Mouse (Mus musculus): ENCODE measurements around the gene Nlgn2.
A peak's percentile ranks its signal among the peaks of the same experiment; 100 is the strongest.

Gene Nlgn2

GRCm38 (mm10) chr11:69837604-69837951 lies at the start of gene Nlgn2:
Gene Nlgn2 (minus strand): TSS chr11:69837784.
- DNase-seq (ENCODE audit: low spot score in 2 of 2): no peak

- no peak for DNase-seq (ENCODE audit: low spot score in 2 of 2)
Observed at GRCm38 (mm10) chr11:69886907-69887635, 49.5 kb upstream of the Nlgn2 start.

- no peak for DNase-seq (ENCODE audit: low spot score in 2 of 2)
Observed at GRCm38 (mm10) chr11:69884663-69885062, 47.1 kb upstream of the Nlgn2 start.

GRCm38 (mm10) chr11:69884240-69884639 lies 46.7 kb upstream of the Nlgn2 start:
- no peak for DNase-seq (ENCODE audit: low spot score in 2 of 2)

- DNase-seq (ENCODE audit: low spot score in 2 of 2): no peak
Observed at GRCm38 (mm10) chr11:69883527-69884151, 46.1 kb upstream of the Nlgn2 start.

- DNase-seq (ENCODE audit: low spot score in 2 of 2): no peak
Observed at GRCm38 (mm10) chr11:69883066-69883465, 45.5 kb upstream of the Nlgn2 start.

- DNase-seq (ENCODE audit: low spot score in 2 of 2): no peak
Observed at GRCm38 (mm10) chr11:69881787-69882670, 44.4 kb upstream of the Nlgn2 start.

- peak; percentile 94 for DNase-seq (ENCODE audit: low spot score in 2 of 2)
Observed at GRCm38 (mm10) chr11:69880853-69881603, 43.4 kb upstream of the Nlgn2 start, which contains the start of gene Kctd11. Gene Kctd11 (minus strand): TSS chr11:69881406.

GRCm38 (mm10) chr11:69880506-69880852 lies 42.9 kb upstream of the Nlgn2 start:
- DNase-seq (ENCODE audit: low spot score in 2 of 2): peak in 1 of 2 experiments; percentile 46

GRCm38 (mm10) chr11:69879711-69880110 lies 42.1 kb upstream of the Nlgn2 start:
- no peak for DNase-seq (ENCODE audit: low spot score in 2 of 2)

- DNase-seq (ENCODE audit: low spot score in 2 of 2): no peak
Observed at GRCm38 (mm10) chr11:69878952-69879351, 41.4 kb upstream of the Nlgn2 start.

GRCm38 (mm10) chr11:69878399-69878798 lies 40.8 kb upstream of the Nlgn2 start:
- DNase-seq (ENCODE audit: low spot score in 2 of 2): peak in 1 of 2 experiments; percentile 38

GRCm38 (mm10) chr11:69877878-69878277 lies 40.3 kb upstream of the Nlgn2 start, which contains the start of gene Tmem95:
Gene Tmem95 (minus strand): TSS chr11:69878018.
- no peak for DNase-seq (ENCODE audit: low spot score in 2 of 2)

GRCm38 (mm10) chr11:69876867-69877266 lies 39.3 kb upstream of the Nlgn2 start:
- DNase-seq (ENCODE audit: low spot score in 2 of 2): peak; percentile 78 to 79

- no peak for DNase-seq (ENCODE audit: low spot score in 2 of 2)
Observed at GRCm38 (mm10) chr11:69876186-69876585, 38.6 kb upstream of the Nlgn2 start.

- DNase-seq (ENCODE audit: low spot score in 2 of 2): no peak
Observed at GRCm38 (mm10) chr11:69872451-69872850, 34.9 kb upstream of the Nlgn2 start.

- no peak for DNase-seq (ENCODE audit: low spot score in 2 of 2)
Observed at GRCm38 (mm10) chr11:69871822-69872221, 34.2 kb upstream of the Nlgn2 start.

- no peak for DNase-seq (ENCODE audit: low spot score in 2 of 2)
Observed at GRCm38 (mm10) chr11:69870289-69871069, 32.9 kb upstream of the Nlgn2 start.

GRCm38 (mm10) chr11:69867335-69867734 lies 29.8 kb upstream of the Nlgn2 start:
- DNase-seq (ENCODE audit: low spot score in 2 of 2): no peak

- DNase-seq (ENCODE audit: low spot score in 2 of 2): no peak
Observed at GRCm38 (mm10) chr11:69865561-69865960, 28.0 kb upstream of the Nlgn2 start.

All from urinary bladder, adult 18-20 months (tissue).